Mouse (Mus musculus): Measurements from ENCODE around the gene Taf5l. TPM values are rescaled to one million over a fixed set of nuclear protein-coding genes. Genes with fewer than 3 reads are reported as not detected.
"Not testable (repeated sequence)": the region's sequence is repeated elsewhere in the genome, so short reads cannot be mapped to it uniquely, and the experiment has no call there.

The Taf5l gene
- total and polyA plus RNA-seq, 2 experiments from 2014 or later, result 19.5 to 35.7 TPM

- Histone ChIP-seq H3K4me3 (ENCODE audit: low read depth, low read length) (peak overlapping the region; percentile 76), H3K27ac (ENCODE audit: low read depth, low read length) (peak overlapping the region; percentile 87), H3K9ac (replicated peaks; ENCODE audit: low read length, poor library complexity, severe bottlenecking) (peak overlapping the region; percentile 64), H3K27me3 (ENCODE audit: insufficient read depth, low read length) (no peaks in the 10 kb centered on the region), H3K9me3 (ENCODE audit: low read length) (no peaks in the 10 kb centered on the region), H3K4me2 (ENCODE audit: low read depth, low read length, poor library complexity, severe bottlenecking) (peak overlapping the region; percentile 59), H3K36me3 (ENCODE audit: insufficient read depth, low read length) (no peaks in the 10 kb centered on the region), H3K4me1 (ENCODE audit: insufficient read depth, low read length) (peaks cover 6% of the 10 kb centered on the region; the same call in 1 of the 2 replicates)
- DNase-seq (ENCODE audit: low spot score) (peak; percentile 82), ATAC-seq (ENCODE audit: low FRiP score) (peak; percentile 91)
- under 1% methylated on average over 54 of the region's 87 CpGs for WGBS
- TF ChIP-seq CTCF (IDR thresholded peaks at IDR 0.05), result peak; percentile 20; the same call in 1 of the 2 replicates
These were observed 559 bp downstream of the Taf5l start for GRCm38 (mm10) chr8:124020439-124021236.

- peaks cover 6% of the 10 kb centered on the region; the same call in 1 of the 2 replicates for H3K4me1 ChIP-seq (ENCODE audit: insufficient read depth, low read length)
- 40% methylated on average over 13 of the region's 13 CpGs for WGBS
- no peaks in the 10 kb centered on the region for H3K27me3 ChIP-seq (ENCODE audit: insufficient read depth, low read length)
- DNase-seq (ENCODE audit: low spot score) (no peak), ATAC-seq (ENCODE audit: low FRiP score) (no peak)
- H3K36me3 ChIP-seq (ENCODE audit: insufficient read depth, low read length), result no peaks in the 10 kb centered on the region
- H3K9me3 ChIP-seq (ENCODE audit: low read length), result no peaks in the 10 kb centered on the region
- no peak for TF ChIP-seq CTCF (IDR thresholded peaks at IDR 0.05)
- H3K9ac ChIP-seq (replicated peaks; ENCODE audit: low read length, poor library complexity, severe bottlenecking), result no peak overlapping the region
- H3K4me2 ChIP-seq (ENCODE audit: low read depth, low read length, poor library complexity, severe bottlenecking), result peak overlapping the region; percentile 59
- no peak overlapping the region for H3K27ac ChIP-seq (ENCODE audit: low read depth, low read length)
- peak overlapping the region; percentile 76 for H3K4me3 ChIP-seq (ENCODE audit: low read depth, low read length)
These were observed 1.4 kb downstream of the Taf5l start for GRCm38 (mm10) chr8:124019782-124020181.

DNA sequence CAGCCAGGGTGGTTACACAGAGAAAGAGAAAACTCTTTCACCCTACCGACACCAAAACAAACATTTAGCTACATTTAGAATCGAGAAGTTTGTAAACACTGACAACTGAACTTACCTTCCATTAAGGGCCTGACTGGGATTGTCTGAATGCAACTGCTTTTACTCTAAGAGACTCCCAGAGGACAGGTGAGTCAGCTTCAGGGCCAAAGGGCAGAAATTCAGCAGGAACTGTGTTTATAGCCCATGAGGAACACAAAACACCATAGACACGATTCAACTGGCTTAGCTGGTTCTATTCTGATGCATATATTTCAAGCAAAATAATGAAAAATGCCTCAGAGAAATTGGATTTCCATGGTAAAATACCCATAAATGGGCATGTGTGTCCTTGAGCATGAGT is 6.4 kb downstream of the Taf5l start:
- WGBS, result 85% methylated on average over 3 of the region's 3 CpGs
- H3K27ac ChIP-seq (ENCODE audit: low read depth, low read length), result no peak overlapping the region
- no peaks in the 10 kb centered on the region for H3K9me3 ChIP-seq (ENCODE audit: low read length)

GRCm38 (mm10) chr8:124014299-124014698 is 6.9 kb downstream of the Taf5l start:
- not testable (repeated sequence) for H3K4me1 ChIP-seq (ENCODE audit: insufficient read depth, low read length); H3K9ac ChIP-seq (replicated peaks; ENCODE audit: low read length, poor library complexity, severe bottlenecking); DNase-seq (ENCODE audit: low spot score); H3K4me2 ChIP-seq (ENCODE audit: low read depth, low read length, poor library complexity, severe bottlenecking); ATAC-seq (ENCODE audit: low FRiP score); H3K4me3 ChIP-seq (ENCODE audit: low read depth, low read length); H3K27me3 ChIP-seq (ENCODE audit: insufficient read depth, low read length); H3K36me3 ChIP-seq (ENCODE audit: insufficient read depth, low read length); H3K9me3 ChIP-seq (ENCODE audit: low read length); H3K27ac ChIP-seq (ENCODE audit: low read depth, low read length)
- WGBS, result 92% methylated on average over 6 of the region's 7 CpGs

More for the DNA sequence above, 6.4 kb downstream of the Taf5l start:
- DNase-seq (ENCODE audit: low spot score), result no peak
- TF ChIP-seq CTCF (IDR thresholded peaks at IDR 0.05), result no peak
- Histone ChIP-seq H3K36me3 (ENCODE audit: insufficient read depth, low read length) (no peaks in the 10 kb centered on the region), H3K27me3 (ENCODE audit: insufficient read depth, low read length) (no peaks in the 10 kb centered on the region), H3K4me1 (ENCODE audit: insufficient read depth, low read length) (peaks cover 2% of the 10 kb centered on the region; the same call in 1 of the 2 replicates), H3K4me3 (ENCODE audit: low read depth, low read length) (no peak overlapping the region), H3K4me2 (ENCODE audit: low read depth, low read length, poor library complexity, severe bottlenecking) (no peak overlapping the region), H3K9ac (replicated peaks; ENCODE audit: low read length, poor library complexity, severe bottlenecking) (no peak overlapping the region)
- ATAC-seq (ENCODE audit: low FRiP score), result no peak

GRCm38 (mm10) chr8:124011989-124012586 is 9.1 kb downstream of the Taf5l start:
- Histone ChIP-seq H3K27me3 (ENCODE audit: insufficient read depth, low read length) (no peaks in the 10 kb centered on the region), H3K27ac (ENCODE audit: low read depth, low read length) (no peak overlapping the region), H3K9me3 (ENCODE audit: low read length) (no peaks in the 10 kb centered on the region), H3K4me1 (ENCODE audit: insufficient read depth, low read length) (no peaks in the 10 kb centered on the region), H3K4me3 (ENCODE audit: low read depth, low read length) (no peak overlapping the region), H3K4me2 (ENCODE audit: low read depth, low read length, poor library complexity, severe bottlenecking) (no peak overlapping the region), H3K36me3 (ENCODE audit: insufficient read depth, low read length) (peaks cover 15% of the 10 kb centered on the region), H3K9ac (replicated peaks; ENCODE audit: low read length, poor library complexity, severe bottlenecking) (no peak overlapping the region)
- DNase-seq (ENCODE audit: low spot score) (no peak), ATAC-seq (ENCODE audit: low FRiP score) (no peak)
- no peak for TF ChIP-seq CTCF (IDR thresholded peaks at IDR 0.05)
- whole genome bisulfite sequencing, result 93% methylated on average over 3 of the region's 3 CpGs

DNA sequence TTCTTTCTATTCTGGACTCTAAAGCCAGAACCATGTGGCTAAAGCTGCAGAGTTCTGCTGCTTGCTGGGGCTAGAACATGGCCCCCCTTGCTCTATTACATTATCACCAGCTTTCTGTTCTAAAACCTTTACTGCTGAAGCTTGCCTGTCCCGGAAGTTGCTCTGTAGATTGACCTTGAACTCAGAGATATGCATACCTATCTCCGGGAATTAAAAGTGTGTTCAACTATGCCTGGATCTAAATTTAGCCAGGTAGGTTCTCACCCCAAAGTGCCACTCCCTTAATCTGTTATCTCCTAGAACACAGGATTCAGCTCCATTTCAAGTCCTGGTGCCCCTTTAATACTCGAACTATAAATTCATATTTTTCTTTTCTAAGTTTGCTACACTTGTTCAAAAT is 9.6 kb downstream of the Taf5l start:
- TF ChIP-seq CTCF (IDR thresholded peaks at IDR 0.05), result no peak
- no peak overlapping the region for H3K9ac ChIP-seq (replicated peaks; ENCODE audit: low read length, poor library complexity, severe bottlenecking)
- no peaks in the 10 kb centered on the region for H3K9me3 ChIP-seq (ENCODE audit: low read length)
- 89% methylated on average over 3 of the region's 3 CpGs for WGBS
- ATAC-seq (ENCODE audit: low FRiP score) (no peak), DNase-seq (ENCODE audit: low spot score) (no peak)
- H3K4me1 ChIP-seq (ENCODE audit: insufficient read depth, low read length), result no peaks in the 10 kb centered on the region
- no peak overlapping the region for H3K4me3 ChIP-seq (ENCODE audit: low read depth, low read length)
- no peak overlapping the region for H3K27ac ChIP-seq (ENCODE audit: low read depth, low read length)
- H3K27me3 ChIP-seq (ENCODE audit: insufficient read depth, low read length), result no peaks in the 10 kb centered on the region
- H3K4me2 ChIP-seq (ENCODE audit: low read depth, low read length, poor library complexity, severe bottlenecking), result no peak overlapping the region
- H3K36me3 ChIP-seq (ENCODE audit: insufficient read depth, low read length), result peaks cover 20% of the 10 kb centered on the region
